Comparison of ENCODE assay signal across 11 mouse cellular contexts in the genomic region with DNA sequence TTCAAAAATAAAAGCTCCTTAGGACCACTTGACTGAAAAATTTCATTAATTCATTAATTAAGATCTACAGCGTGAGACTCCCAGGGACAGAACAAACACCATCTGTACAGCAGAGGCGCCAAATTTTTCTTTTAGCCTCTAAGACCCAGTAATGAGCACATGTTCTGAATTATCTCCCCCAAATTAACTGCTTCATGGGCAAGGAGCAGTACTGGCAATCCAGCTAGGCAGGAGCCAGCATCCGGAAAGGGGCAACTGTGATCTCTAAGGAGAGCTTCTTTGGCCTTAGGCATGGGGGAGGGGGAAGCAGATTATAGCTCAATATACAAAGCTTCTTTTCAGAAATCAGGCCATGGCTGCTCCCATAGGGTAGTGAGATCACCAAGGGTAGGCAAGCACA.
DNase-seq lines count a peak whose midpoint lies in the region; ATAC-seq and TF ChIP-seq lines count a peak whose summit lies in the region.
"Had no signal": no experiment of that assay in that cellular context is flagged by ENCODE, and none has a peak within 500 bp of the region (broad histone marks: within the 10 kb centered on the region; RNA-seq: fewer than 3 reads in every experiment).

No protein-coding gene starts in this region.

- H3K9ac ChIP-seq in forebrain, embryonic 15.5 days (replicated peaks): no peak overlapping the region
- H3K9ac ChIP-seq in limb, embryonic 12.5 days (replicated peaks): no peak overlapping the region
- H3K9ac ChIP-seq in stomach, postnatal 0 days (ENCODE audit: low read length): no peak overlapping the region
- H3K9ac ChIP-seq: heart, embryonic 13.5 days had no signal

- no peak for TF ChIP-seq EP300 in stomach, postnatal 0 days (optimal IDR thresholded peaks at IDR 0.05)

- peak; percentile 90 for ATAC-seq in forebrain, embryonic 15.5 days (replicated peaks)
- ATAC-seq in limb, embryonic 12.5 days (ENCODE audit: insufficient number of reproducible peaks, insufficient read depth, low FRiP score, low TSS enrichment, low read depth): peak; percentile 82
- ATAC-seq in stomach, postnatal 0 days (ENCODE audit: low FRiP score, low TSS enrichment): no peak
- ATAC-seq: activated CD4-positive, CD25-positive, alpha-beta regulatory T cell, adult 4 months had no signal

- no peak overlapping the region for H3K4me2 ChIP-seq in forebrain, embryonic 15.5 days (replicated peaks)
- no peak overlapping the region for H3K4me2 ChIP-seq in limb, embryonic 12.5 days
- H3K4me2 ChIP-seq in stomach, postnatal 0 days (replicated peaks; ENCODE audit: low read depth): no peak overlapping the region
- H3K4me2 ChIP-seq: heart, embryonic 13.5 days had no signal

- no peaks in the 10 kb centered on the region for H3K9me3 ChIP-seq in forebrain, embryonic 15.5 days
- H3K9me3 ChIP-seq in limb, embryonic 12.5 days: no peaks in the 10 kb centered on the region
- H3K9me3 ChIP-seq in stomach, postnatal 0 days (ENCODE audit: control insufficient read depth, low read length): no peaks in the 10 kb centered on the region
- H3K9me3 ChIP-seq: heart, embryonic 13.5 days had no signal

- DNase-seq in Muller cell, postnatal 12 days (ENCODE audit: inconsistent ontology term): peak; percentile 66
- DNase-seq in cerebellum, adult 9-11 months: peak; percentile 25
- DNase-seq in kidney, postnatal 25 days: no peak
- no peak for DNase-seq in thymus, postnatal 14 days
- no peak for DNase-seq in stomach, postnatal 0 days (ENCODE audit: low spot score)
- DNase-seq: kidney, adult 2 months; right cerebral cortex, postnatal 4 days had no signal

- H3K4me3 ChIP-seq in forebrain, embryonic 15.5 days: no peak overlapping the region
- H3K4me3 ChIP-seq in limb, embryonic 12.5 days (replicated peaks): no peak overlapping the region
- no peak overlapping the region for H3K4me3 ChIP-seq in stomach, postnatal 0 days (ENCODE audit: low read depth, low read length)
- H3K4me3 ChIP-seq: heart, embryonic 13.5 days had no signal

- H3K27ac ChIP-seq in forebrain, embryonic 15.5 days (replicated peaks): peak overlapping the region; percentile 90
- H3K27ac ChIP-seq in limb, embryonic 12.5 days: peak overlapping the region; percentile 81
- no peak overlapping the region for H3K27ac ChIP-seq in stomach, postnatal 0 days (replicated peaks)
- H3K27ac ChIP-seq: heart, embryonic 13.5 days had no signal

- WGBS in forebrain, embryonic 15.5 days: 6% methylated on average over 3 of the region's 3 CpGs
- 7% methylated on average over 3 of the region's 3 CpGs for WGBS in limb, embryonic 12.5 days
- 76% methylated on average over 3 of the region's 3 CpGs for WGBS in stomach, postnatal 0 days

- no peak for TF ChIP-seq CTCF in stomach, postnatal 0 days (IDR thresholded peaks at IDR 0.05; ENCODE audit: low read depth)

- no peaks in the 10 kb centered on the region for H3K36me3 ChIP-seq in forebrain, embryonic 15.5 days
- H3K36me3 ChIP-seq in limb, embryonic 12.5 days: no peaks in the 10 kb centered on the region
- no peaks in the 10 kb centered on the region for H3K36me3 ChIP-seq in stomach, postnatal 0 days (ENCODE audit: control insufficient read depth, insufficient read depth, low read length)
- H3K36me3 ChIP-seq: heart, embryonic 13.5 days had no signal

- peaks cover 42% of the 10 kb centered on the region for H3K4me1 ChIP-seq in forebrain, embryonic 15.5 days
- H3K4me1 ChIP-seq in limb, embryonic 12.5 days (replicated peaks): peaks cover 23% of the 10 kb centered on the region
- H3K4me1 ChIP-seq in stomach, postnatal 0 days (replicated peaks; ENCODE audit: control insufficient read depth, insufficient read depth): no peaks in the 10 kb centered on the region
- H3K4me1 ChIP-seq: heart, embryonic 13.5 days had no signal

- H3K27me3 ChIP-seq in forebrain, embryonic 15.5 days: no peaks in the 10 kb centered on the region
- no peaks in the 10 kb centered on the region for H3K27me3 ChIP-seq in limb, embryonic 12.5 days
- no peaks in the 10 kb centered on the region for H3K27me3 ChIP-seq in stomach, postnatal 0 days (ENCODE audit: control insufficient read depth, insufficient read depth, low read length)
- H3K27me3 ChIP-seq: heart, embryonic 13.5 days had no signal

Comparison
In these comparisons a context has a peak if more than half of its experiments do, and no peak if none do; other contexts are left out.
1. DNase-seq: peak in Muller cell, postnatal 12 days (single experiment) and cerebellum, adult 9-11 months (single experiment); none in kidney, postnatal 25 days (0 of 2), thymus, postnatal 14 days (single experiment) and stomach, postnatal 0 days (single experiment).